Mouse (Mus musculus) kidney, adult 2 months (tissue): ENCODE measurements at regions not wholly inside any gene's neighbourhood (a gene's known extent, or its start where the extent isn't known, plus 50 kb on each side); places are given as distances from the start of the nearest gene placed in this dataset.

Experiments
- CTCF ChIP-seq: fragments of 200-500 bp; conservative IDR thresholded peaks from 2 replicates; pipeline ENCODE4 v1.5.1; 2011; ENCODE audit warnings: low read depth, mild to moderate bottlenecking, control low read depth, low read length, moderate library complexity, mixed read lengths; ENCODE audit not compliant: insufficient read depth, insufficient read length
- POLR2A ChIP-seq: fragments of 200-500 bp; IDR thresholded peaks from one replicate; pipeline ENCODE4 v1.6.1; 2011; ENCODE audit warnings: low read depth, low read length, control low read depth

DNA sequence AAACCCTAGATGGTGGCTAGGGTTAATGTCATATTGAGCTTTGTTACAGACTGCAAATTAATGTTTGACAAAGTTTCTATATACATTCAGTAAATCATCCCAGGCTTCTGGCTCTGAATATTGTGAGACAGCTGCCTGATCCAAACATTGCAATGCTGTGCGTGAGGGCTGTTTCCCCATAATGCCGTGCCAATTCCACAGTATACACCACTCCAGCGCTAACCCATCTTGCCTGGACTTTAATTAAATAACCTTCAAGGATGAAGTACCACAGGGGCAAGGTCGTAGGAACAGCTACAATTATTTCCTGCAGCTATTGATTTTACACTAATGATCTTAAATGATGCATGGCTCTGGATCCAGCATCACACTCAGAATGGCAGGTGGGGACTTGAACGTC, 704.6 kb upstream of the Lrrc4c start:
- no peak for TF ChIP-seq POLR2A
- no peak for TF ChIP-seq CTCF
